Mouse (Mus musculus): ENCODE results near the gene Arpc1a. TPM values are rescaled to one million over a fixed set of nuclear protein-coding genes. Genes with fewer than 3 reads are reported as not detected.

Gene Arpc1a
- polyA plus RNA-seq (2012; rRNA removed) = 219 and 224 TPM in 2 replicates

GRCm38 (mm10) chr5:145083632-145084451 lies at the start of gene Arpc1a, which contains the start of gene Kpna7:
Gene Arpc1a (plus strand): TSS chr5:145083830.
Gene Kpna7 (minus strand): TSS chr5:145084030.

GRCm38 (mm10) chr5:145042690-145043089 lies 40.9 kb upstream of the Arpc1a start, which contains the start of gene 1700018F24Rik:
Gene 1700018F24Rik (plus strand): TSS chr5:145042990.

GRCm38 (mm10) chr5:145114071-145114605 lies 30.5 kb downstream of the Arpc1a start, which contains the start of gene Arpc1b:
Gene Arpc1b (plus strand): TSS chr5:145114215.

GRCm38 (mm10) chr5:145139571-145140519 lies 56.2 kb downstream of the Arpc1a start, which contains the start of the genes Pdap1 and Bud31:
Gene Pdap1 (minus strand): TSS chr5:145140238.
Gene Bud31 (plus strand): TSS chr5:145140362.

Other genes starting within 250 kb of the Arpc1a start
- gene Smurf1, start 118.0 kb upstream of the Arpc1a start, polyA plus RNA-seq (2012; rRNA removed) = 41.3 and 45.5 TPM in 2 replicates
- not detected in 2 replicates for gene Gm4871, start 51.1 kb upstream of the Arpc1a start, polyA plus RNA-seq (2012; rRNA removed)
- not detected in 2 replicates for gene 1700018F24Rik, start 40.8 kb upstream of the Arpc1a start, polyA plus RNA-seq (2012; rRNA removed)
- gene Kpna7, start 200 bp downstream of the Arpc1a start, polyA plus RNA-seq (2012; rRNA removed) = 0.04 TPM in 1 of 2 replicates, not detected in the other
- gene Arpc1b, start 30.4 kb downstream of the Arpc1a start, polyA plus RNA-seq (2012; rRNA removed) = 78.0 and 125 TPM in 2 replicates
- gene Pdap1, start 56.4 kb downstream of the Arpc1a start, polyA plus RNA-seq (2012; rRNA removed) = 136 and 142 TPM in 2 replicates
- 164 and 179 TPM in 2 replicates for gene Bud31, start 56.5 kb downstream of the Arpc1a start, polyA plus RNA-seq (2012; rRNA removed)
- gene Ptcd1, start 83.3 kb downstream of the Arpc1a start, polyA plus RNA-seq (2012; rRNA removed) = 18.6 TPM in 2 replicates
- 81.8 and 87.1 TPM in 2 replicates for gene Cpsf4, start 83.4 kb downstream of the Arpc1a start, polyA plus RNA-seq (2012; rRNA removed)
- 341 and 365 TPM in 2 replicates for gene Atp5j2, start 108.2 kb downstream of the Arpc1a start, polyA plus RNA-seq (2012; rRNA removed)
- 7.0 and 7.2 TPM in 2 replicates for gene Zkscan14, start 118.0 kb downstream of the Arpc1a start, polyA plus RNA-seq (2012; rRNA removed)
- gene Zkscan5, start 120.7 kb downstream of the Arpc1a start, polyA plus RNA-seq (2012; rRNA removed) = 10.1 and 10.4 TPM in 2 replicates
- gene Zfp655, start 147.9 kb downstream of the Arpc1a start, polyA plus RNA-seq (2012; rRNA removed) = 20.8 and 21.5 TPM in 2 replicates
- 19.0 and 20.9 TPM in 2 replicates for gene Zscan25, start 196.7 kb downstream of the Arpc1a start, polyA plus RNA-seq (2012; rRNA removed)